Mouse (Mus musculus) cerebellum, postnatal 25 days (tissue): Measurements from ENCODE around the gene Rbm15b.

Experiments
- DNase-seq, 2 experiments: peaks; one replicate each; pipeline ENCODE4 v3.0.0; 2021; ENCODE audit warnings: mixed read lengths in 2 of 2

The Rbm15b gene

GRCm38 (mm10) chr9:106886828-106887702, at the start of gene Rbm15b:
Gene Rbm15b (minus strand): TSS chr9:106887428.
- DNase-seq: peak; percentile 98 to 99

- DNase-seq: no peak
Measured at GRCm38 (mm10) chr9:106934998-106935397, 47.8 kb upstream of the Rbm15b start.

- no peak for DNase-seq
Measured at GRCm38 (mm10) chr9:106914878-106915277, 27.6 kb upstream of the Rbm15b start.

GRCm38 (mm10) chr9:106913759-106914158, 26.5 kb upstream of the Rbm15b start:
- no peak for DNase-seq

GRCm38 (mm10) chr9:106911624-106912023, 24.4 kb upstream of the Rbm15b start:
- DNase-seq: no peak

- no peak for DNase-seq
Measured at GRCm38 (mm10) chr9:106908715-106909114, 21.5 kb upstream of the Rbm15b start.

- DNase-seq: no peak
Measured at GRCm38 (mm10) chr9:106908174-106908573, 20.9 kb upstream of the Rbm15b start.

GRCm38 (mm10) chr9:106906597-106906996, 19.4 kb upstream of the Rbm15b start:
- DNase-seq: no peak

- peak in 1 of 2 experiments; percentile 50 for DNase-seq
Measured at GRCm38 (mm10) chr9:106903791-106904134, 16.5 kb upstream of the Rbm15b start.

- no peak for DNase-seq
Measured at GRCm38 (mm10) chr9:106903099-106903790, 16.0 kb upstream of the Rbm15b start.

- no peak for DNase-seq
Measured at GRCm38 (mm10) chr9:106901596-106901995, 14.4 kb upstream of the Rbm15b start.

GRCm38 (mm10) chr9:106898901-106899300, 11.7 kb upstream of the Rbm15b start:
- DNase-seq: no peak

GRCm38 (mm10) chr9:106893327-106893726, 6.1 kb upstream of the Rbm15b start:
- no peak for DNase-seq

- no peak for DNase-seq
Measured at GRCm38 (mm10) chr9:106892552-106892875, 5.3 kb upstream of the Rbm15b start.

GRCm38 (mm10) chr9:106891829-106892551, 4.8 kb upstream of the Rbm15b start, which contains the start of gene Manf:
Gene Manf (minus strand): TSS chr9:106891979.
- DNase-seq: peak; percentile 96 to 97

GRCm38 (mm10) chr9:106891341-106891741, 4.1 kb upstream of the Rbm15b start:
- no peak for DNase-seq

- peak in 1 of 2 experiments; percentile 46 for DNase-seq
Measured at GRCm38 (mm10) chr9:106890496-106891240, 3.4 kb upstream of the Rbm15b start.

GRCm38 (mm10) chr9:106889321-106889720, 2.1 kb upstream of the Rbm15b start:
- DNase-seq: no peak

GRCm38 (mm10) chr9:106888346-106888745, 1.1 kb upstream of the Rbm15b start:
- no peak for DNase-seq

GRCm38 (mm10) chr9:106885901-106886731, 1.1 kb downstream of the Rbm15b start:
- DNase-seq: peak; percentile 73 to 82

- DNase-seq: peak; percentile 38 to 39
Measured at GRCm38 (mm10) chr9:106884996-106885900, 2.0 kb downstream of the Rbm15b start.
